9 mouse cellular contexts compared by ENCODE assay signal in the genomic region with DNA sequence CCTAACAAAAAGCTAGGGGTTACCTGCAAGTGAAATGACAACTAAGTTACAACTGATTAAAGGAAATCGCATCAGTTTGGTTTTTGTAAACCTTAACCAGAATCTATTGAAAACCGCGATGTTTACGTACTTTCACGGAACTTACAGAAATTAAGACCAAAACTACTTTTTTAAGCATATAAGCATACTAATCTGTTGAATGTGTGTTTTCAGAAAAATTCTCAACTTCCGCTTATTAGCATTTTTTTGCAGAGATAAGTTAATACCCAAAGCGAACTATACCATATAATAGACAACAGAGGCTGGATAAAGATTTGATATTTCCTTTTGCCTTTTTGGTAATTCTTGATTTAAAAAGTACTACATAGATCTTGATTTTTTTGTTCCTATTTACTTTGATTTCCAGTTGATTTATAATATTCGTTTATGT. TPM values are rescaled to one million over a fixed set of nuclear protein-coding genes. Genes with fewer than 3 reads are reported as not detected.
A peak's percentile ranks its signal among the peaks of the same experiment; 100 is the strongest.
DNase-seq lines count a peak whose midpoint lies in the region; ATAC-seq and TF ChIP-seq lines count a peak whose summit lies in the region.
"Had no signal": no experiment of that assay in that cellular context is flagged by ENCODE, and none has a peak within 500 bp of the region (broad histone marks: within the 10 kb centered on the region; RNA-seq: fewer than 3 reads in every experiment).

No protein-coding gene starts in this region.

- no peak for ATAC-seq in hindbrain, embryonic 14.5 days (ENCODE audit: low FRiP score)
- no peak for ATAC-seq in midbrain, embryonic 14.5 days (ENCODE audit: low FRiP score, low TSS enrichment)
- ATAC-seq in megakaryocyte progenitor cell, adult 5-6 weeks (replicated peaks; ENCODE audit: poor library complexity) = no peak
- no peak for ATAC-seq in cerebellum, adult (ENCODE audit: insufficient number of reproducible peaks, low FRiP score, low TSS enrichment)

- 12% methylated on average over 8 of the region's 8 CpGs for WGBS in kidney, adult 2 months
- WGBS in hindbrain, embryonic 14.5 days = 18% methylated on average over 8 of the region's 8 CpGs
- WGBS in midbrain, embryonic 14.5 days = 18% methylated on average over 8 of the region's 8 CpGs

- H3K36me3 ChIP-seq in kidney, adult 2 months (ENCODE audit: control insufficient read depth, insufficient read depth, low read length) = no peaks in the 10 kb centered on the region; the same call in 1 of the 2 replicates
- H3K36me3 ChIP-seq in hindbrain, embryonic 14.5 days (replicated peaks; ENCODE audit: control insufficient read depth, insufficient read depth) = no peaks in the 10 kb centered on the region; the same call in 1 of the 2 replicates
- H3K36me3 ChIP-seq in midbrain, embryonic 14.5 days (ENCODE audit: control insufficient read depth, insufficient read depth, low read length) = no peaks in the 10 kb centered on the region

- H3K4me3 ChIP-seq in kidney, adult 2 months (ENCODE audit: insufficient read depth, low read depth, low read length) = peak overlapping the region; percentile 100
- H3K4me3 ChIP-seq in hindbrain, embryonic 14.5 days (replicated peaks; ENCODE audit: low read length) = peak overlapping the region; percentile 75
- H3K4me3 ChIP-seq in midbrain, embryonic 14.5 days (replicated peaks; ENCODE audit: low read depth, low read length) = peak overlapping the region; percentile 95

- H3K27me3 ChIP-seq in kidney, adult 2 months (replicated peaks; ENCODE audit: control insufficient read depth, insufficient read depth, low read length) = no peaks in the 10 kb centered on the region
- no peaks in the 10 kb centered on the region for H3K27me3 ChIP-seq in hindbrain, embryonic 14.5 days (ENCODE audit: control insufficient read depth, insufficient read depth, low read length)
- H3K27me3 ChIP-seq in midbrain, embryonic 14.5 days (ENCODE audit: control insufficient read depth, insufficient read depth, low read length) = no peaks in the 10 kb centered on the region

- H3K27ac ChIP-seq in kidney, adult 2 months (ENCODE audit: insufficient read depth, low read depth, low read length) = peak overlapping the region; percentile 88
- H3K27ac ChIP-seq in hindbrain, embryonic 14.5 days = peak overlapping the region; percentile 97; the same call in 1 of the 2 replicates
- no peak overlapping the region; the same call in 1 of the 2 replicates for H3K27ac ChIP-seq in midbrain, embryonic 14.5 days (replicated peaks; ENCODE audit: low read depth, low read length)

- peak overlapping the region; percentile 67 for H3K4me2 ChIP-seq in hindbrain, embryonic 14.5 days (replicated peaks)
- peak overlapping the region; percentile 83 for H3K4me2 ChIP-seq in midbrain, embryonic 14.5 days (ENCODE audit: low read length)

- H3K4me1 ChIP-seq in kidney, adult 2 months (ENCODE audit: control insufficient read depth, insufficient read depth, low read length) = peaks cover 7% of the 10 kb centered on the region
- peaks cover 17% of the 10 kb centered on the region for H3K4me1 ChIP-seq in hindbrain, embryonic 14.5 days (replicated peaks; ENCODE audit: control insufficient read depth, insufficient read depth, low read length)
- peaks cover 15% of the 10 kb centered on the region for H3K4me1 ChIP-seq in midbrain, embryonic 14.5 days (ENCODE audit: control insufficient read depth, insufficient read depth, low read length)

- no peak for TF ChIP-seq CTCF in kidney, adult 2 months (conservative IDR thresholded peaks at IDR 0.05; ENCODE audit: insufficient read depth, insufficient read length, low read depth, low read length)

- no peaks in the 10 kb centered on the region for H3K9me3 ChIP-seq in hindbrain, embryonic 14.5 days (ENCODE audit: control insufficient read depth, low read length)
- H3K9me3 ChIP-seq in midbrain, embryonic 14.5 days (ENCODE audit: control insufficient read depth, low read length) = no peaks in the 10 kb centered on the region

- TF ChIP-seq POLR2A in kidney, adult 2 months (IDR thresholded peaks at IDR 0.05; ENCODE audit: low read depth, low read length) = no peak

- H3K9ac ChIP-seq in hindbrain, embryonic 14.5 days = peak overlapping the region; percentile 96
- H3K9ac ChIP-seq in midbrain, embryonic 14.5 days (replicated peaks; ENCODE audit: low read length) = peak overlapping the region; percentile 92

- no peak for DNase-seq in kidney, adult 2 months
- DNase-seq in kidney, postnatal 10 days = no peak
- DNase-seq in MEL-GATA-1-ER (ENCODE audit: extremely low read depth, low read depth) = peak; percentile 62
- DNase-seq in hindbrain, embryonic 14.5 days (ENCODE audit: low spot score) = no peak
- DNase-seq in midbrain, embryonic 14.5 days = no peak
- no peak for DNase-seq in layer of hippocampus, adult 18-20 months (ENCODE audit: low spot score in 2 of 2)
- DNase-seq: gastrocnemius, postnatal 14 days had no signal

RNA-seq across cellular contexts. Expression of gene Zbtb44, which starts 1.0 kb away (rescaled TPM):
- polyA plus RNA-seq in kidney, adult 2 months (2012; rRNA removed) = 8.3 and 9.9 TPM in 2 replicates
- polyA plus RNA-seq in hindbrain, embryonic 14.5 days (2014; fragmentation: Nextera tagmentation; extraction: Ambion mirVana) = 3.4 and 4.4 TPM in 2 replicates
- polyA plus RNA-seq in midbrain, embryonic 14.5 days (2014; fragmentation: Nextera tagmentation; extraction: Ambion mirVana) = 5.0 and 5.3 TPM in 2 replicates
- total RNA-seq in layer of hippocampus, adult 18-20 months (2021) = 10 to 100 TPM; 40.3 to 40.8 TPM
- 52.5 and 57.9 TPM in 2 replicates for total RNA-seq in megakaryocyte progenitor cell, adult 5-6 weeks (2015)
- 27.0 and 27.4 TPM in 2 replicates for total RNA-seq in megakaryocyte progenitor cell, adult 5-6 weeks (2017)
